Mouse (Mus musculus) liver, embryonic 14.5 days (tissue): Measurements from ENCODE around the gene Cacng4. TPM values are rescaled to one million over a fixed set of nuclear protein-coding genes. Genes with fewer than 3 reads are reported as not detected.

Experiments
- ATAC-seq: fragments of 200-750 bp; cut with Nextera tagmentation; 2 replicates; pipeline ENCODE4 v1.8.0; 2017; ENCODE audit warnings: moderate number of reproducible peaks, mild to moderate bottlenecking, moderate library complexity; ENCODE audit not compliant: insufficient read depth
- DNase-seq, 3 experiments: peaks; one replicate each; pipeline ENCODE4 v3.0.0-alpha.2; 2012 to 2013; ENCODE audit warnings: low read depth in 3 of 3, low spot score in 3 of 3
- H3K27ac ChIP-seq: fragments of 300-500 bp; sonication (generic); 2 replicates; pipeline ENCODE4 v1.5.1; 2014; ENCODE audit warnings: moderate library complexity, mild to moderate bottlenecking, control low read depth, inconsistent platforms
- H3K27me3 ChIP-seq: fragments of 300-500 bp; sonication (generic); 2 replicates; pipeline ENCODE4 v1.6.1; 2014; ENCODE audit warnings: mild to moderate bottlenecking, low read length, moderate library complexity; ENCODE audit not compliant: control insufficient read depth, insufficient read depth
- H3K36me3 ChIP-seq: fragments of 300-500 bp; sonication (generic); replicated peaks from 2 replicates; pipeline ENCODE4 v1.6.1; 2014; ENCODE audit warnings: low read depth; ENCODE audit not compliant: control insufficient read depth, insufficient read depth
- H3K4me1 ChIP-seq, 2 experiments: fragments of 200-500 bp in 1 of 2; fragments of 300-500 bp in 1 of 2; sonication (generic) in 1 of 2; replicated peaks; 2 replicates each; pipeline ENCODE4 v1.6.1; 2012 to 2014; ENCODE audit warnings: antibody characterized with exemption in 1 of 2, inconsistent platforms in 1 of 2, low read length in 1 of 2; ENCODE audit not compliant: control insufficient read depth in 2 of 2, insufficient read depth in 2 of 2
- H3K4me2 ChIP-seq: fragments of 300-500 bp; sonication (generic); 2 replicates; pipeline ENCODE4 v1.6.1; 2014; ENCODE audit warnings: low read depth, mild to moderate bottlenecking, control low read depth, moderate library complexity
- H3K4me3 ChIP-seq, 2 experiments: fragments of 200-500 bp in 1 of 2; fragments of 300-500 bp in 1 of 2; sonication (generic) in 1 of 2; 2 replicates each; pipeline ENCODE4 v1.5.1; 2012 to 2014; ENCODE audit warnings: low read depth in 2 of 2, low read length in 2 of 2, mild to moderate bottlenecking in 2 of 2, control low read depth in 1 of 2, inconsistent platforms in 1 of 2, moderate library complexity in 1 of 2; ENCODE audit not compliant: insufficient read depth in 1 of 2
- H3K9ac ChIP-seq: fragments of 300-500 bp; sonication (generic); replicated peaks from 2 replicates; pipeline ENCODE4 v1.6.1; 2014; ENCODE audit warnings: mild to moderate bottlenecking, control low read depth, moderate library complexity
- H3K9me3 ChIP-seq: fragments of 300-500 bp; sonication (generic); 2 replicates; pipeline ENCODE4 v1.6.1; 2016; ENCODE audit warnings: low read length, mixed read lengths; ENCODE audit not compliant: control insufficient read depth
- CTCF ChIP-seq: IDR thresholded peaks from 2 replicates; pipeline ENCODE4 v1.5.1; 2016; ENCODE audit warnings: antibody characterized with exemption, low read depth, control low read depth
- EP300 ChIP-seq: IDR thresholded peaks from 2 replicates; pipeline ENCODE4 v1.6.1; 2016; ENCODE audit warnings: antibody characterized with exemption, low read depth
- WGBS: fragments of 180-500 bp; shearing (Covaris S2); extraction: QIAGEN DNeasy Blood & Tissue Kit; methylation state at CpG from one replicate; pipeline ENCODE4 v1.1.7; 2014; ENCODE audit not compliant: insufficient replicate concordance; 5-methylcytosine and 5-hydroxymethylcytosine counted together
- polyA plus RNA-seq, 2 experiments: library from polyadenylated mRNA; depleted of rRNA in 1 of 2; stranded (reverse) in 1 of 2; unstranded in 1 of 2; fragments of >200 nt; fragmentation: Nextera tagmentation in 1 of 2; extraction: Ambion mirVana in 1 of 2; gene quantifications; 2 replicates each; pipeline versions ENCODE4 v1.2.1 to v1.2.3; 2012 to 2014

Gene Cacng4
- polyA plus RNA-seq (2012; rRNA removed) (0.15 and 0.21 TPM in 2 replicates), polyA plus RNA-seq (2014; fragmentation: Nextera tagmentation; extraction: Ambion mirVana) (0.09 TPM in 1 of 2 replicates, not detected in the other)

GRCm38 (mm10) chr11:107794547-107795269 lies at the start of gene Cacng4:
Cacng4 (minus strand) TSS chr11:107794557.
- no peak for ATAC-seq
- H3K4me2 ChIP-seq: peak within 1 kb of the TSS; percentile 37
- H3K9ac ChIP-seq: no peak within 1 kb of the TSS
- H3K4me3 ChIP-seq: peak within 1 kb of the TSS in 1 of 2 experiments; percentile 27; a peak in 3 of 4 replicates
- WGBS: 2% methylated on average over 45 of the region's 73 CpGs
- no peaks in the 10 kb centered on the region for H3K36me3 ChIP-seq
- peaks cover 51% of the 10 kb centered on the region for H3K27me3 ChIP-seq
- H3K4me1 ChIP-seq: no peaks in the 10 kb centered on the region
- TF ChIP-seq CTCF (no peak), EP300 (no peak)
- no peak for DNase-seq
- no peak within 1 kb of the TSS for H3K27ac ChIP-seq
- no peaks in the 10 kb centered on the region for H3K9me3 ChIP-seq

GRCm38 (mm10) chr11:107833351-107834040 lies 39.1 kb upstream of the Cacng4 start:
- ATAC-seq (no peak), DNase-seq (no peak)
- Histone ChIP-seq H3K4me2 (no peak overlapping the region), H3K27ac (no peak overlapping the region), H3K4me3 (no peak overlapping the region), H3K4me1 (no peaks in the 10 kb centered on the region), H3K27me3 (no peaks in the 10 kb centered on the region), H3K9me3 (no peaks in the 10 kb centered on the region), H3K9ac (no peak overlapping the region), H3K36me3 (no peaks in the 10 kb centered on the region)
- WGBS: 49% methylated on average over 7 of the region's 7 CpGs
- TF ChIP-seq CTCF: no peak
- no peak for TF ChIP-seq EP300

GRCm38 (mm10) chr11:107817196-107817595 lies 22.8 kb upstream of the Cacng4 start:
- H3K27me3 ChIP-seq: no peaks in the 10 kb centered on the region

GRCm38 (mm10) chr11:107812941-107813648 lies 18.7 kb upstream of the Cacng4 start:
- Histone ChIP-seq H3K36me3 (no peaks in the 10 kb centered on the region), H3K9me3 (no peaks in the 10 kb centered on the region), H3K27me3 (no peaks in the 10 kb centered on the region), H3K4me3 (no peak overlapping the region), H3K27ac (no peak overlapping the region), H3K4me1 (no peaks in the 10 kb centered on the region), H3K4me2 (no peak overlapping the region), H3K9ac (no peak overlapping the region)
- TF ChIP-seq EP300 (no peak), CTCF (no peak)
- 32% methylated on average over 21 of the region's 21 CpGs for WGBS
- DNase-seq (no peak), ATAC-seq (no peak)

More at GRCm38 (mm10) chr11:107817196-107817595, 22.8 kb upstream of the Cacng4 start:
- Histone ChIP-seq H3K4me1 (no peaks in the 10 kb centered on the region), H3K27ac (no peak overlapping the region), H3K4me2 (no peak overlapping the region), H3K4me3 (no peak overlapping the region), H3K9ac (no peak overlapping the region), H3K36me3 (no peaks in the 10 kb centered on the region), H3K9me3 (no peaks in the 10 kb centered on the region)
- peak in 1 of 3 experiments; percentile 4 for DNase-seq
- 42% methylated on average over 5 of the region's 5 CpGs for WGBS
- TF ChIP-seq EP300 (no peak), CTCF (no peak)
- no peak for ATAC-seq
